Mouse (Mus musculus) yolk sac, embryonic 10.5 days (tissue): Measurements from ENCODE around the gene Ccdc33.

Experiments
- DNase-seq: peaks from one replicate; pipeline ENCODE4 v3.0.0-alpha.2; 2017; ENCODE audit warnings: low spot score

Gene Ccdc33

GRCm38 (mm10) chr9:58011027-58011426 lies 107.6 kb downstream of the Ccdc33 start:
- DNase-seq = peak; percentile 33

DNA sequence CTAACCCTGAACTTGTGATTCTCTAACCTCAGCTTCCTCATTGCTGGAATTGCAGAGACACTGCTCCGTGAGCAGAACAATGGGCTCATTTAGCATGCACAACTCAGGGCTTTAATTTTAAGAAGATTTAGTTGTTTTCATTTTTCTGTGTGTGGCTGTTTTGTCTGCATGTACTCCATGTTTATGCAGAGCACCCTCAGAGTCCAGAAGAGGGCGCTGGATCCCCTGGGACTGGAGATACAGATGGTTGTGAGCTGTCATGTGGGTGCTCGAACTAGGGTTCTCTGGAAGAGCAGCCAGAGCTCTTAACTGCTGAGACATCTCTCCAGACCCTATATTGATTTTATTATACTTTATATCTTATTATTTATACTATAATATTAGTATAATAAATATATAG lies 109.0 kb downstream of the Ccdc33 start:
- no peak for DNase-seq

DNA sequence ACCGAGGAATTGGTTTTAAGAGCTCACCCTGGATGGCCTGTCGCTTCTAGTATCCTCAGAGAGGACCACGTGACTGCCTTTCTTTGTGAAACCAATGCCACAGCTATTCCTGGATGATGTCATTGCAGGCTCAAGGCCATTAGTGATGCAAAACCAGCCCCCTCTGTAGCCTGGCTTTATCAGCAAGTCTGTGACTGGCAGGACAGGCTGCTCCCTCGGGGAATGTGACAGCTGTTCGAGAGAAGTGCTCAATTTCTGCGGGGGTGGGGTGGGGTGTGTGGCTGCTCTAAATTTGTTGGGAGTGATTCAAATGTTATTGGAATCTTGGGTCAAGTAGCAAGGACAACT lies 109.6 kb downstream of the Ccdc33 start:
- peak; percentile 15 for DNase-seq

- no peak for DNase-seq
Measured at GRCm38 (mm10) chr9:58008336-58009014, 110.1 kb downstream of the Ccdc33 start.

DNA sequence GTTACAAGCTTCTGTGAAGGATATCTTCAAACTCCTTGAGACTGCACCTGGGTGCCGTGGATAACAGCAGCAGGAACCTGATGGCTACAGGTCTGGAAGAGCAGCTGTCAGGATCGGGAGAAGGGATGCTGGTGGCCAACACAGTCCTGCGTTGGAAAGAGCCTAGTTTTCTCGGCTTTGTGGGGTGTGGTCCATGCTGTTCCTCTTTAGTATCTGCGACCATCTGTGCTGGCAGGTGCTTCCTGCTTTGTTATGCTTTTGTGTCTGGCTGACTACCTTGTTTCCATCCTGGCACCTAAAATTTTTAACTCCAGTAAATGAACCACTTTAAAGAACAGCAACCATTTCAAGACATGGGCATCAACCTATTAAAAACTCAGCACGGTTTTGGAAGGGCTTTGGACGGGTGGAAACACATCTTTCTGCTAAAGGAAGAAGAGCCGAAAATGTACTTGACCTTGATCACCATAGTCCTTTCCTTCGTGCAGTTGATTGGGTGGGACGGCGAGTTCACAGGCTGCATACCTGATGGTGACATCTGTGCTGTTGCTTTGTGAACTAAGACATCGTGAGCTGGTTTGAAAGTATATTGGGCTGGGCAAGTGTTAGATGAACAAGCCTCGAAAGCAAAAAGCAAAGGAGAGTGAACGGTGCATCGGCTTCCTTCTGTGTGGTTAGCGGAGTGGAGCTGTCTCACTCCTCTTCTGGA lies 112.7 kb downstream of the Ccdc33 start, which contains the start of gene Cyp11a1:
Gene Cyp11a1, plus strand, starts transcription at position 659 of the 709 bp plus-strand sequence.
- DNase-seq = no peak

- no peak for DNase-seq
Measured at GRCm38 (mm10) chr9:58003272-58003671, 115.4 kb downstream of the Ccdc33 start.

DNA sequence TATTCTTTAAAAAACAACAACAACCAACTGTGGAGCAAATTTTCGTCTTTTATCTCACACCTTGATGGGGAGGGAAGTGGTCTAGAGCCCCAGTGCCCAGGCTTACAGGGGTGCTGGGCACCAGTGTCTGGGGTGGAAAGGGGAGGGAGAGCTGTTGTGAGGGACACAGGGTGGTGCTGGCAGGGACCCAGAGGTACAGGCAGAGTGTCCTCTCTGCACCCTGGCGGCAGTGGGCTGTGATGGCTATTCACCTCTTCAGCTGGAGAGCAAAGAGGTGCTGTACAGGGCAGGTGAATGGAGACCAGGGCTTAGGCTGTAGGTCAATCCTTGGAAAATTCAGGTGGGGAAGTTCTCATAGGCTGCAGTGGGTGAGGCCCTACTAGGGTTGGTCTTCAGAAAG lies 118.9 kb downstream of the Ccdc33 start:
- no peak for DNase-seq

DNA sequence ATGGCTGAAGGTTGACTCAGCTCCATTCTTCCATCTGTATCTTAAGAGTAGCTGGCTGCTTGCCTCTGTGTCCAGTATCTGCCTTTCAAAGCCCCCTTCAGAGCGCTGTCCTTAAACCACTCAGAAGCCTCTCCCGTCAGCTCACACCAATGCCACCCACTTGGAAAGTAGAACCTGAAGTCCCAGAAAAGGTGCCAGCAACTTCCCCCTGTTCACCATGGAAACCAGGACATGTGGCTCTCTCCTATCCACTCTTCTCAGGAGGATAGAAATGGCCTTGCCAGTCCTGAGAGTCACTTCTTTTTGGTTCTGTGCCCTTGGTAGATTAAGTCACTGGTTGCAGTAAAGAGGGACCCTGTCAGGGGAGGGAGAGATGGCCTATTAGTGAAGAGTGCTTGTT lies 119.9 kb downstream of the Ccdc33 start:
- DNase-seq = no peak

DNA sequence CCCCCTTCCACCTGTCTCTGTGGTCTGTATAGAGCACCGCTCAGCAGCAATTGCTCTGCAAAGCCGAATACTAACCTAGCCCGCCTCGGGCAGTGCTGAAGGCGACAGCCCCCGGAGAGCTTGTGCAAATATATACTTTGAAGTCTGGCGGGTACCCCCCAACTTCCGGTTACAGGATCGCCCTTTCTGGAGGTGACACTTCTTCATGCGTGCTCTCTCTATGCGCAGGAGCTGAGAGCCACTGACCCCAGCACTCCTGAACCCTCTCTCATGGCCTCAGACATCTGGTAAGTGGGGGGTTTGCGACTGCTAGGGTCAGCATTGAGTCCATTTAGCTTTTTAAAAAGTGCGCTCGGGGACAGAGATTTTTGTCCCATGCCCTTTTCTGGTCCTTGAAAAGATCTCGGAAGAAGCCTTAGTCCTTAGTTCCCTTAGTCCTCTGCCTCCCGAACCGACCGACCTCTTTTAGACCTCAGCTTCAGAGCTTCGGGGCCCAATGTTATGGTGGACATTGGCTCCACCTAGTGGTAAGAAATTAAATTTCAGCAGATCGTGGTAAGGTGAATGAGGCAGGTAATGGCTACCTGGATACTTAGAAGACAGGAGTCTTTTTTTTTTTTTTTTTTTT lies 120.5 kb downstream of the Ccdc33 start:
- DNase-seq = peak; percentile 60

DNA sequence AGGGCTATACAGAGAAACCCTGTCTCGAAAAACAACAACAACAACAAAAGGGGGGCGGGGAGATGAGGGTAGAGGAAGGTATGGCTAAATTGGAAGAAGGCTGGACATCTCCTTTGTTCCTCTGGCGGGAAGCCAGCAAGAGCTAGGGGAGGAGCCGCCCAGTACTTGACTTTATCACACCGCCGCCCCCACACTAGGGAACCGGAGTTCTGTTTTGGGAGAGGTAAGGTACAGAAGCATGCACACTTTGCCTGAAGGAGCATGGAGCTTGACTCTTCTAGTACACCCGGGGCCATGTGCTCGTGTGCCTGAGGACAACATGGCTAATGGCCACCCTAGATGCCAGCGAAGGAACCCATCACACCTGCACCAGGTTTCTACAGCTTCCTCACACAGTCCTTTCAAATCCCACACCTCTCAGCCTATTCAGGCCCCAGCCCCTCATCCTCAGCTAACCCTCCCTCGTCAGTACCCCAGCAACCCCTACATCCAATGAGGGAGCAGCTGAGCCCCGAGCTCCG lies 121.1 kb downstream of the Ccdc33 start:
- no peak for DNase-seq

GRCm38 (mm10) chr9:57995282-57995681 lies 123.3 kb downstream of the Ccdc33 start:
- no peak for DNase-seq

- DNase-seq = no peak
Measured at GRCm38 (mm10) chr9:57992781-57993591, 125.6 kb downstream of the Ccdc33 start.

DNA sequence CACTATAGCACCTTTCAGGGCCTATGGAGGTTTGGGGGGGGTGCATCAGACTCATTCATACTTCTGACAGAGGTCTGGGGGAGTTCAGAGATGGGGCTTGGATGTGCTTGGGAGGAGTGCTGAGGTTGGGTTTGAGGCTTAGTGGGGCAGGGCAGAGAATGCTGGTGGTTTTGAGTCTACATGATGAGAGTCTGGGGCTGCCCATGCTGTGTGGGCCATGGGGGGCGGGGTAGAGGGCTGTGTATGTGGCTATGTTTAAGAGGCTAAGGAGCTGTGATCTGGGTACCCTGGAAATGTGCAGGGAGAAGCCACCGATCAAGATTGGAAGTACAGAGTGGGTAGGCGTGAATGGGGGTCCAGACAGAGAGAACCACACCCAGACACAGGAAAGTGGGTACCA lies 126.6 kb downstream of the Ccdc33 start:
- DNase-seq = no peak

GRCm38 (mm10) chr9:57990438-57991110 lies 128.0 kb downstream of the Ccdc33 start:
- DNase-seq = no peak

DNA sequence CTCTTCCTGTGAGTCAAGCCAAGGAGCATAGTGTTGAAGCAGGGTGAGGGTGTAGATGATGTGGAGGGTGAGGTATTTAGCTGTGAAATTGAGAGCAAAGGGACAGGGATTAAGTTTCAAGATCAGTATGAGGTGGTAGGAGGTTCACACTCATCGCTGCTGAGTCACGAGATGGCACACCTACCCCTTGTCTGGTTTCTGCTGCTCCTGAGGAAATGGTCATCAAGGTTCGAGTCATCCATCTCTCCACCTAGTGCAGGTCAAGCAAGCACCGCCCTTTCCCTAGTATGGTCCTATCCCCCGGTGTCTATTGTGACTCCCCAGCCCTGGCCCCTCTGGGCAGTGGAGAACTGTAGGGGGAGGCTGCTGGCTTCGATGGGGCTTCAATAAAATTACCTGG lies 129.3 kb downstream of the Ccdc33 start:
- DNase-seq = no peak

DNA sequence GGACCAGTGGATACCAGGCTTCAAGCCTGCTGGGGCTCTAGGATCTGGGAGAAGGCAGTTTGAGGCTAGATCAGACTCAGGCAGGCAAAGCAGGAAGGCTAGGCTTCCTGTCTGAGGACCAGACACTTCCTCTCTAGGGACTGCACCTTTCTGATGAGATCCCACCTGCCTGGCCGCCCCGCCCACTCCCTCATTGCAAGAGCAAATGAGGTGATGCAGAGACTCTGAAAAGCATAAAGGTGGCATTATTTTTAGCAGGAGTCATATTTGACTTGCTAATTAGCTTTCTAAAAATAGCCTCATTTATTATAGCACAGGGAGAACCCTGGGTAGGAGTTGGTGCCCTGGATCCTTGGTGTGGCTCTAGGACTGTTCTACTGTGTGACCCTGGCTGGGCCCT lies 130.5 kb downstream of the Ccdc33 start:
- no peak for DNase-seq

- no peak for DNase-seq
Measured at GRCm38 (mm10) chr9:57986293-57986692, 132.3 kb downstream of the Ccdc33 start.

GRCm38 (mm10) chr9:57985304-57985703 lies 133.3 kb downstream of the Ccdc33 start:
- DNase-seq = no peak

GRCm38 (mm10) chr9:57980570-57980969 lies 138.1 kb downstream of the Ccdc33 start:
- DNase-seq = no peak

GRCm38 (mm10) chr9:57978858-57979257 lies 139.8 kb downstream of the Ccdc33 start:
- DNase-seq = no peak
